Mouse (Mus musculus): ENCODE results near the gene Ccnt2. TPM values are rescaled to one million over a fixed set of nuclear protein-coding genes. Genes with fewer than 3 reads are reported as not detected.

Ccnt2 gene
- polyA plus RNA-seq, 1 experiment from 2014 or later, result 76.9 TPM

Other genes with a start within 250 kb of the Ccnt2 start
- gene Tmem163, start 94.6 kb upstream of the Ccnt2 start, polyA plus RNA-seq (2015; fragmentation: Nextera tagmentation; extraction: Ambion mirVana), result 0.99 and 1.7 TPM in 2 replicates
- 2.0 and 3.2 TPM in 2 replicates for gene Acmsd, start 44.8 kb upstream of the Ccnt2 start, polyA plus RNA-seq (2015; fragmentation: Nextera tagmentation; extraction: Ambion mirVana)
- gene Map3k19, start 80.9 kb downstream of the Ccnt2 start, polyA plus RNA-seq (2015; fragmentation: Nextera tagmentation; extraction: Ambion mirVana), result 0.09 TPM in 1 of 2 replicates, not detected in the other
- 25.1 and 25.4 TPM in 2 replicates for gene Rab3gap1, start 94.6 kb downstream of the Ccnt2 start, polyA plus RNA-seq (2015; fragmentation: Nextera tagmentation; extraction: Ambion mirVana)

Data from kidney, embryonic 16.5 days (tissue).